Mouse (Mus musculus) cortical plate, adult 2 months (tissue): ENCODE results near the gene Snph.

Source experiments
- CTCF ChIP-seq: fragments of 200-500 bp; IDR thresholded peaks from 2 replicates; pipeline ENCODE4 v1.5.1; 2011; ENCODE audit warnings: mild to moderate bottlenecking, control low read depth, low read length; ENCODE audit not compliant: insufficient read depth; ENCODE audit errors: extremely low read depth
- POLR2A ChIP-seq: fragments of 200-500 bp; IDR thresholded peaks from 2 replicates; pipeline ENCODE4 v1.6.1; 2011; ENCODE audit warnings: mild to moderate bottlenecking, low read length, control low read depth; ENCODE audit not compliant: insufficient read depth; ENCODE audit errors: extremely low read depth

GRCm38 (mm10) chr2:151623776-151624175 is 8.6 kb downstream of the Snph start:
- TF ChIP-seq CTCF, result no peak
- TF ChIP-seq POLR2A, result no peak
